8 mouse cellular contexts compared by ENCODE assay signal in genomic region chr9:121336324-121336946, GRCm38 (mm10). TPM values are rescaled to one million over a fixed set of nuclear protein-coding genes. Genes with fewer than 3 reads are reported as not detected.
DNase-seq lines count a peak whose midpoint lies in the region; ATAC-seq and TF ChIP-seq lines count a peak whose summit lies in the region.

No protein-coding gene starts in this region.

- no peak for TF ChIP-seq POLR2A in small intestine, adult 2 months (IDR thresholded peaks at IDR 0.05; ENCODE audit: low read depth, low read length)

- H3K4me2 ChIP-seq in heart, embryonic 11.5 days: no peak overlapping the region
- no peak overlapping the region for H3K4me2 ChIP-seq in midbrain, embryonic 12.5 days (replicated peaks)
- no peak overlapping the region for H3K4me2 ChIP-seq in midbrain, embryonic 16.5 days (ENCODE audit: low read length)
- H3K4me2 ChIP-seq in hindbrain, embryonic 14.5 days (replicated peaks): no peak overlapping the region

- H3K4me3 ChIP-seq in heart, embryonic 10.5 days: no peak overlapping the region
- no peak overlapping the region for H3K4me3 ChIP-seq in heart, embryonic 11.5 days (ENCODE audit: low read depth, low read length)
- H3K4me3 ChIP-seq in midbrain, embryonic 12.5 days: no peak overlapping the region
- no peak overlapping the region for H3K4me3 ChIP-seq in midbrain, embryonic 16.5 days (ENCODE audit: low read depth, low read length)
- no peak overlapping the region for H3K4me3 ChIP-seq in hindbrain, embryonic 14.5 days (replicated peaks; ENCODE audit: low read length)
- H3K4me3 ChIP-seq in small intestine, adult 2 months (ENCODE audit: low read depth, low read length): no peak overlapping the region

- TF ChIP-seq CTCF in small intestine, adult 2 months (IDR thresholded peaks at IDR 0.05; ENCODE audit: extremely low read depth, insufficient read length, insufficient replicate concordance, low read depth, low read length): no peak

- H3K27me3 ChIP-seq in heart, embryonic 10.5 days (ENCODE audit: insufficient read depth, poor library complexity, severe bottlenecking): no peaks in the 10 kb centered on the region
- no peaks in the 10 kb centered on the region for H3K27me3 ChIP-seq in heart, embryonic 11.5 days (ENCODE audit: control insufficient read depth, insufficient read depth, low read length)
- H3K27me3 ChIP-seq in midbrain, embryonic 12.5 days: no peaks in the 10 kb centered on the region
- H3K27me3 ChIP-seq in midbrain, embryonic 16.5 days (ENCODE audit: control insufficient read depth, insufficient read depth, low read depth, low read length): no peaks in the 10 kb centered on the region
- no peaks in the 10 kb centered on the region for H3K27me3 ChIP-seq in hindbrain, embryonic 14.5 days (ENCODE audit: control insufficient read depth, insufficient read depth, low read length)
- H3K27me3 ChIP-seq in small intestine, adult 2 months (ENCODE audit: control insufficient read depth, insufficient read depth, low read length): no peaks in the 10 kb centered on the region

- no peaks in the 10 kb centered on the region for H3K36me3 ChIP-seq in heart, embryonic 10.5 days
- H3K36me3 ChIP-seq in heart, embryonic 11.5 days (ENCODE audit: control insufficient read depth, insufficient read depth, low read length): no peaks in the 10 kb centered on the region
- H3K36me3 ChIP-seq in midbrain, embryonic 12.5 days: no peaks in the 10 kb centered on the region
- no peaks in the 10 kb centered on the region for H3K36me3 ChIP-seq in midbrain, embryonic 16.5 days (ENCODE audit: control insufficient read depth, insufficient read depth, low read length)
- no peaks in the 10 kb centered on the region for H3K36me3 ChIP-seq in hindbrain, embryonic 14.5 days (replicated peaks; ENCODE audit: control insufficient read depth, insufficient read depth)
- peaks cover 3% of the 10 kb centered on the region; the same call in 1 of the 2 replicates for H3K36me3 ChIP-seq in small intestine, adult 2 months (ENCODE audit: control insufficient read depth, insufficient read depth, low read length)

- H3K9me3 ChIP-seq in heart, embryonic 10.5 days: no peaks in the 10 kb centered on the region
- H3K9me3 ChIP-seq in heart, embryonic 11.5 days (replicated peaks; ENCODE audit: control insufficient read depth, low read length): no peaks in the 10 kb centered on the region
- H3K9me3 ChIP-seq in midbrain, embryonic 12.5 days: no peaks in the 10 kb centered on the region
- no peaks in the 10 kb centered on the region for H3K9me3 ChIP-seq in midbrain, embryonic 16.5 days (replicated peaks; ENCODE audit: control insufficient read depth, low read length, poor library complexity, severe bottlenecking)
- H3K9me3 ChIP-seq in hindbrain, embryonic 14.5 days (ENCODE audit: control insufficient read depth, low read length): no peaks in the 10 kb centered on the region

- 88% methylated on average over 15 of the region's 15 CpGs for WGBS in heart, embryonic 10.5 days
- 91% methylated on average over 15 of the region's 15 CpGs for WGBS in heart, embryonic 11.5 days (ENCODE audit: insufficient replicate concordance)
- 93% methylated on average over 15 of the region's 15 CpGs for whole genome bisulfite sequencing in midbrain, embryonic 12.5 days
- WGBS in midbrain, embryonic 16.5 days: 92% methylated on average over 15 of the region's 15 CpGs
- WGBS in hindbrain, embryonic 14.5 days: 90% methylated on average over 15 of the region's 15 CpGs
- 83% methylated on average over 15 of the region's 15 CpGs for WGBS in small intestine, adult 2 months

- H3K4me1 ChIP-seq in heart, embryonic 10.5 days: peaks cover 70% of the 10 kb centered on the region
- H3K4me1 ChIP-seq in heart, embryonic 11.5 days (ENCODE audit: control insufficient read depth, insufficient read depth, low read length): peaks cover 52% of the 10 kb centered on the region
- H3K4me1 ChIP-seq in midbrain, embryonic 12.5 days: peaks cover 73% of the 10 kb centered on the region
- peaks cover 37% of the 10 kb centered on the region for H3K4me1 ChIP-seq in midbrain, embryonic 16.5 days (ENCODE audit: control insufficient read depth, insufficient read depth, low read length)
- H3K4me1 ChIP-seq in hindbrain, embryonic 14.5 days (replicated peaks; ENCODE audit: control insufficient read depth, insufficient read depth, low read length): peaks cover 45% of the 10 kb centered on the region
- peaks cover 60% of the 10 kb centered on the region for H3K4me1 ChIP-seq in small intestine, adult 2 months (ENCODE audit: control insufficient read depth, insufficient read depth, insufficient read length, low read length)

- DNase-seq in heart, embryonic 10.5 days (ENCODE audit: low spot score): no peak
- no peak for DNase-seq in hindbrain, embryonic 14.5 days (ENCODE audit: low spot score)
- DNase-seq in embryo, embryonic 10 days (ENCODE audit: low spot score): no peak
- DNase-seq in right cerebral cortex, postnatal 4 days: no peak

- no peak for ATAC-seq in heart, embryonic 11.5 days (replicated peaks; ENCODE audit: insufficient number of reproducible peaks, low FRiP score, low TSS enrichment)
- ATAC-seq in midbrain, embryonic 12.5 days (ENCODE audit: low FRiP score, low read depth): no peak
- no peak for ATAC-seq in midbrain, embryonic 16.5 days
- no peak for ATAC-seq in hindbrain, embryonic 14.5 days (ENCODE audit: low FRiP score)

- H3K9ac ChIP-seq in heart, embryonic 11.5 days (ENCODE audit: low read depth, low read length): no peak overlapping the region
- H3K9ac ChIP-seq in midbrain, embryonic 12.5 days (replicated peaks): no peak overlapping the region; the same call in 1 of the 2 replicates
- no peak overlapping the region for H3K9ac ChIP-seq in midbrain, embryonic 16.5 days (ENCODE audit: low read depth, low read length)
- no peak overlapping the region for H3K9ac ChIP-seq in hindbrain, embryonic 14.5 days

- H3K27ac ChIP-seq in heart, embryonic 10.5 days: peak overlapping the region; percentile 78; the same call in 1 of the 2 replicates
- H3K27ac ChIP-seq in heart, embryonic 11.5 days (ENCODE audit: low read depth, low read length): no peak overlapping the region
- peak overlapping the region; percentile 97 for H3K27ac ChIP-seq in midbrain, embryonic 12.5 days (replicated peaks)
- no peak overlapping the region; the same call in 1 of the 2 replicates for H3K27ac ChIP-seq in midbrain, embryonic 16.5 days (ENCODE audit: low read length)
- peak overlapping the region; percentile 51; the same call in 1 of the 2 replicates for H3K27ac ChIP-seq in hindbrain, embryonic 14.5 days
- peak overlapping the region; percentile 90; the same call in 1 of the 2 replicates for H3K27ac ChIP-seq in small intestine, adult 2 months (ENCODE audit: insufficient read depth, low read depth, low read length)

RNA-seq across cellular contexts. Expression of gene Trak1, which starts 39.1 kb away (rescaled TPM):
- polyA plus RNA-seq in heart, embryonic 10.5 days (2016; fragmentation: Nextera tagmentation; extraction: Ambion mirVana): 18.2 and 24.1 TPM in 2 replicates
- polyA plus RNA-seq in heart, embryonic 11.5 days (2014; fragmentation: Nextera tagmentation; extraction: Ambion mirVana): 21.3 and 27.2 TPM in 2 replicates
- 38.0 and 42.2 TPM in 2 replicates for polyA plus RNA-seq in midbrain, embryonic 12.5 days (2016; fragmentation: Nextera tagmentation; extraction: Ambion mirVana)
- 53.8 and 60.6 TPM in 2 replicates for polyA plus RNA-seq in midbrain, embryonic 16.5 days (2015; fragmentation: Nextera tagmentation; extraction: Ambion mirVana)
- 63.0 and 65.9 TPM in 2 replicates for polyA plus RNA-seq in hindbrain, embryonic 14.5 days (2014; fragmentation: Nextera tagmentation; extraction: Ambion mirVana)
- 55.4 and 99.8 TPM in 2 replicates for polyA plus RNA-seq in small intestine, adult 2 months (2012; rRNA removed)

RNA-seq across cellular contexts. Expression of gene Ulk4, which starts 59.4 kb away (rescaled TPM):
- polyA plus RNA-seq in heart, embryonic 10.5 days (2016; fragmentation: Nextera tagmentation; extraction: Ambion mirVana): 89.4 and 98.5 TPM in 2 replicates
- 101 and 106 TPM in 2 replicates for polyA plus RNA-seq in heart, embryonic 11.5 days (2014; fragmentation: Nextera tagmentation; extraction: Ambion mirVana)
- polyA plus RNA-seq in midbrain, embryonic 12.5 days (2016; fragmentation: Nextera tagmentation; extraction: Ambion mirVana): 193 and 218 TPM in 2 replicates
- 102 and 112 TPM in 2 replicates for polyA plus RNA-seq in midbrain, embryonic 16.5 days (2015; fragmentation: Nextera tagmentation; extraction: Ambion mirVana)
- polyA plus RNA-seq in hindbrain, embryonic 14.5 days (2014; fragmentation: Nextera tagmentation; extraction: Ambion mirVana): 50.0 and 65.6 TPM in 2 replicates
- 0.51 and 0.65 TPM in 2 replicates for polyA plus RNA-seq in small intestine, adult 2 months (2012; rRNA removed)

Comparison
In these comparisons a context has a peak if more than half of its experiments do, and no peak if none do; other contexts are left out.
1. H3K27ac ChIP-seq: peak in heart, embryonic 10.5 days (single experiment), midbrain, embryonic 12.5 days (single experiment), hindbrain, embryonic 14.5 days (single experiment) and small intestine, adult 2 months (single experiment); none in heart, embryonic 11.5 days (single experiment) and midbrain, embryonic 16.5 days (single experiment).
2. RNA of gene Ulk4, which starts 59.4 kb away (polyA plus RNA-seq): 193 to 218 TPM in midbrain, embryonic 12.5 days, 102 to 112 TPM in midbrain, embryonic 16.5 days, 101 to 106 TPM in heart, embryonic 11.5 days, 89.4 to 98.5 TPM in heart, embryonic 10.5 days and 50.0 to 65.6 TPM in hindbrain, embryonic 14.5 days; 0.51 to 0.65 TPM in small intestine, adult 2 months; every median in the first group is over 10 times any median in the second.